Mouse (Mus musculus) CH12.LX (cell line): Measurements from ENCODE around the gene Tiam1. TPM values are rescaled to one million over a fixed set of nuclear protein-coding genes. Genes with fewer than 3 reads are reported as not detected.

Experiments used
- DNase-seq: peaks from one replicate; pipeline ENCODE4 v3.0.0-alpha.2; 2013; ENCODE audit errors: extremely low read depth
- H3K27ac ChIP-seq: 2 replicates; pipeline ENCODE4 v1.5.1; 2012; ENCODE audit warnings: low read depth, mild to moderate bottlenecking, control low read depth, moderate library complexity; ENCODE audit not compliant: insufficient read depth
- H3K27me3 ChIP-seq: replicated peaks from 2 replicates; pipeline ENCODE3; 2012; ENCODE audit warnings: inconsistent platforms
- H3K36me3 ChIP-seq, 2 experiments: replicated peaks in 1 of 2; 2 replicates each; pipeline versions ENCODE3 to v1.6.1; 2012; ENCODE audit warnings: inconsistent platforms in 1 of 2, low read length in 1 of 2, mild to moderate bottlenecking in 1 of 2, mixed read lengths in 1 of 2, moderate library complexity in 1 of 2; ENCODE audit not compliant: control insufficient read depth in 1 of 2, insufficient read depth in 1 of 2
- H3K4me1 ChIP-seq, 2 experiments: 2 replicates each; pipeline ENCODE4 v1.6.1; 2012; ENCODE audit warnings: inconsistent platforms in 1 of 2, moderate library complexity in 1 of 2; ENCODE audit not compliant: insufficient read depth in 2 of 2, control insufficient read depth in 1 of 2
- H3K4me2 ChIP-seq: 2 replicates; pipeline ENCODE4 v1.6.1; 2012; ENCODE audit warnings: low read depth, mild to moderate bottlenecking, control low read depth; ENCODE audit not compliant: poor library complexity, insufficient read depth, severe bottlenecking
- H3K4me3 ChIP-seq, 3 experiments: fragments of 150-350 bp in 1 of 3; sonication (generic) in 1 of 3; replicated peaks in 1 of 3; 2 replicates each; pipeline versions ENCODE3 to v1.5.1; 2011 to 2012; ENCODE audit warnings: low read depth in 2 of 3, low read length in 2 of 3, mild to moderate bottlenecking in 2 of 3, moderate library complexity in 2 of 3, control low read depth in 1 of 3, improper control_type of control experiment in 1 of 3, inconsistent platforms in 1 of 3, mixed read lengths in 1 of 3; ENCODE audit not compliant: poor library complexity in 1 of 3
- H3K79me2 ChIP-seq: replicated peaks from 2 replicates; pipeline ENCODE4 v1.6.1; 2012; ENCODE audit warnings: mild to moderate bottlenecking, moderate library complexity; ENCODE audit not compliant: control insufficient read depth, poor library complexity, insufficient read depth, severe bottlenecking; ENCODE audit errors: extremely low read depth
- H3K9ac ChIP-seq: 2 replicates; pipeline ENCODE4 v1.6.1; 2012; ENCODE audit warnings: low read depth, mild to moderate bottlenecking, control low read depth, moderate library complexity; ENCODE audit not compliant: insufficient read depth
- H3K9me3 ChIP-seq: replicated peaks from 2 replicates; pipeline ENCODE3; 2012; ENCODE audit warnings: low read length, inconsistent platforms, mixed read lengths
- CHD2 ChIP-seq: IDR thresholded peaks from 2 replicates; pipeline ENCODE4 v1.6.1; 2011; ENCODE audit warnings: low read length, improper control_type of control experiment
- E2F4 ChIP-seq: IDR thresholded peaks from 2 replicates; pipeline ENCODE4 v1.6.1; 2011; ENCODE audit warnings: low read depth, low read length, improper control_type of control experiment; ENCODE audit not compliant: insufficient replicate concordance
- ELF1 ChIP-seq: IDR thresholded peaks from 2 replicates; pipeline ENCODE4 v1.6.1; 2014; ENCODE audit warnings: low read depth, mild to moderate bottlenecking, inconsistent platforms, low read length, improper control_type of control experiment
- ETS1 ChIP-seq: conservative IDR thresholded peaks from 2 replicates; pipeline ENCODE4 v1.6.1; 2012; ENCODE audit warnings: low read depth, mild to moderate bottlenecking, inconsistent platforms, low read length, improper control_type of control experiment, moderate library complexity
- GABPA ChIP-seq: IDR thresholded peaks from 2 replicates; pipeline ENCODE4 v1.6.1; 2012; ENCODE audit warnings: low read depth, low read length, improper control_type of control experiment, inconsistent platforms; ENCODE audit not compliant: insufficient replicate concordance
- JUND ChIP-seq: conservative IDR thresholded peaks from 2 replicates; pipeline ENCODE4 v1.6.1; 2011; ENCODE audit warnings: low read depth, low read length, improper control_type of control experiment
- KAT2A ChIP-seq: IDR thresholded peaks from 2 replicates; pipeline ENCODE4 v1.6.1; 2012; ENCODE audit warnings: low read length, improper control_type of control experiment, inconsistent platforms; ENCODE audit not compliant: insufficient replicate concordance
- MAFK ChIP-seq: IDR thresholded peaks from 2 replicates; pipeline ENCODE4 v1.6.1; 2011; ENCODE audit warnings: low read length, improper control_type of control experiment; ENCODE audit not compliant: insufficient replicate concordance
- MAX ChIP-seq: IDR thresholded peaks from 2 replicates; pipeline ENCODE4 v1.6.1; 2011; ENCODE audit warnings: low read length, improper control_type of control experiment
- MAZ ChIP-seq: IDR thresholded peaks from 2 replicates; pipeline ENCODE4 v1.6.1; 2012; ENCODE audit warnings: low read depth, mild to moderate bottlenecking, inconsistent platforms, low read length, improper control_type of control experiment, moderate library complexity
- MEF2A ChIP-seq: IDR thresholded peaks from 2 replicates; pipeline ENCODE4 v1.6.1; 2014; ENCODE audit warnings: low read depth, mild to moderate bottlenecking, inconsistent platforms, low read length, improper control_type of control experiment, borderline replicate concordance
- MXI1 ChIP-seq: IDR thresholded peaks from 2 replicates; pipeline ENCODE4 v1.6.1; 2011; ENCODE audit warnings: mild to moderate bottlenecking, low read depth, low read length, improper control_type of control experiment
- MYC ChIP-seq: IDR thresholded peaks from 2 replicates; pipeline ENCODE4 v1.6.1; 2011; ENCODE audit warnings: low read depth, mild to moderate bottlenecking, improper control_type of control experiment, low read length
- NELFE ChIP-seq: IDR thresholded peaks from 2 replicates; pipeline ENCODE4 v1.6.1; 2011; ENCODE audit warnings: low read depth, low read length, improper control_type of control experiment
- NRF1 ChIP-seq: IDR thresholded peaks from 2 replicates; pipeline ENCODE4 v1.6.1; 2014; ENCODE audit warnings: low read depth, mild to moderate bottlenecking, inconsistent platforms, low read length, improper control_type of control experiment, moderate library complexity
- PAX5 ChIP-seq: IDR thresholded peaks from 2 replicates; pipeline ENCODE4 v1.6.1; 2012; ENCODE audit warnings: low read length, inconsistent platforms, mixed read lengths
- POLR2A ChIP-seq: IDR thresholded peaks from 2 replicates; pipeline ENCODE4 v1.6.1; 2011; ENCODE audit warnings: low read depth, mild to moderate bottlenecking, improper control_type of control experiment, low read length
- RAD21 ChIP-seq: IDR thresholded peaks from 2 replicates; pipeline ENCODE4 v1.6.1; 2011; ENCODE audit warnings: low read depth, mild to moderate bottlenecking, low read length, improper control_type of control experiment, moderate library complexity
- RCOR1 ChIP-seq: conservative IDR thresholded peaks from 2 replicates; pipeline ENCODE4 v1.6.1; 2012; ENCODE audit warnings: low read depth, mild to moderate bottlenecking, inconsistent platforms, low read length, improper control_type of control experiment
- SMC3 ChIP-seq: IDR thresholded peaks from 2 replicates; pipeline ENCODE4 v1.6.1; 2011; ENCODE audit warnings: low read depth, low read length, improper control_type of control experiment
- TBP ChIP-seq: conservative IDR thresholded peaks from 2 replicates; pipeline ENCODE4 v1.6.1; 2011; ENCODE audit warnings: low read depth, low read length, improper control_type of control experiment
- UBTF ChIP-seq: IDR thresholded peaks from 2 replicates; pipeline ENCODE4 v1.6.1; 2012; ENCODE audit warnings: low read depth, mild to moderate bottlenecking, inconsistent platforms, low read length, improper control_type of control experiment, moderate library complexity
- USF2 ChIP-seq: conservative IDR thresholded peaks from 2 replicates; pipeline ENCODE4 v1.6.1; 2011; ENCODE audit warnings: low read depth, low read length, improper control_type of control experiment
- ZMIZ1 ChIP-seq: IDR thresholded peaks from 2 replicates; pipeline ENCODE4 v1.6.1; 2012; ENCODE audit warnings: low read depth, mild to moderate bottlenecking, inconsistent platforms, low read length, improper control_type of control experiment
- ZNF384 ChIP-seq: IDR thresholded peaks from 2 replicates; pipeline ENCODE4 v1.6.1; 2012; ENCODE audit warnings: low read depth, low read length, improper control_type of control experiment, inconsistent platforms
- dilution Hi-C: fragments of 300-500 bp; cut with MboI; formaldehyde crosslinking; loops from 2 replicates; pipeline ENCODE4 v1.14.3; 2020; ENCODE audit warnings: low sequenced_read_pairs; ENCODE audit not compliant: extremely low pct_unique_long_range_greater_than_20kb, extremely low pct_ligation_motif_present
- in situ Hi-C: fragments of 300-500 bp; cut with MboI; formaldehyde crosslinking; loops from 3 replicates; pipeline ENCODE4 v1.14.3; 2019; ENCODE audit warnings: low sequenced_read_pairs, low pct_ligation_motif_present, low pct_unique_long_range_greater_than_20kb, mixed read lengths
- polyA plus RNA-seq: library from polyadenylated mRNA; unstranded; fragments of >175 nt; gene quantifications from 2 replicates; pipeline ENCODE4 v1.2.1, GENCODE M21; 2012; ENCODE audit warnings: low read depth; ENCODE audit not compliant: insufficient read length
- total RNA-seq, 2 experiments: library from RNA; depleted of rRNA; stranded (reverse); fragments of 300-350 nt in 1 of 2; fragments of >200 nt in 1 of 2; gene quantifications; 2 replicates each; pipeline ENCODE4 v1.2.3; 2012 to 2014

Gene Tiam1
- total and polyA plus RNA-seq, 3 experiments, result 0.03 to 0.40 (median 0.04) TPM

DNA sequence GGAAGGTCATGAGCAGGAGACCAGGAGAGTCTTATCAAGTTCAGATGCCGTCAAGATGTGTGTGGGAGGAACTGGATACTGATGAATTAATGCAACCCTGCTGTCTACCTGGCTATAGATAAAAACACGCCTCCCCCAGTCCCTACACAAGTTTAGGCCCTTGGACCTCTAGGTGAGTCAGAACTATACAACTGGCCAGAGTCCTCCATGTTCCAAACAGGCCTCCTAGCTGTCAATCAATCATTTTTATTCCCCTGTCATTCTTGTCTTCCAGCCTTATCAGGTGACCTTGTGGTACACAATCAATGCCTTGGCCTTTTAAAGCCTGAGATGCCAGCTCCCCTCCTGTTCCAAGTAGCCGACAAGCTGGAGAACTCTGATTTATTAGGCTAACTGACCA, 363.9 kb downstream of the Tiam1 start:
- dilution Hi-C loops, result no loop called here

DNA sequence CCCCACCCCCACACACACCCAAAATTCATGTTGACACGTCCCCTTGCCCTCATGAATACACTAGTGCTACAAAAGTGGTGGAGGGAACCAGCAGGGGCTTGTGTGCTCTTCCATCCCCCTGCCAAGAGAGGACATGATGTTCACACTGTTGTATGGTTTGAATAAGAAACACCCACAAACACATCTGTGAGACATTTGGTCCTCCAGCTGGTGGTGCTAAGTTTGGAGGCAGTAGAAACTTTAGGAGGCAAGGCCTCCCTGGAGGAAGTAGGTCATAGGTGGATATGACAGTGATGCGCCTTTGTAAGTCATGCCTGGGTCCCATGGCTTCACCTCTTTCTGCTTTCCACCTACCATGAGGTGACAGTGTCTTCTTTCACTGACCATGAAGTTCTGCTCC, 366.1 kb downstream of the Tiam1 start:
- no peaks in the 10 kb centered on the region for H3K79me2 ChIP-seq
- dilution Hi-C loops (no loop called here), in situ Hi-C loops (loop anchor here (10.0 kb wide), 1 partner anchor 407 kb away; no protein-coding TSS in a partner anchor)
- H3K4me1 ChIP-seq, result peaks cover 0 to 4% of the 10 kb centered on the region in 2 experiments; a peak in 2 of 4 replicates
- no peak overlapping the region for H3K27ac ChIP-seq
- no peak for DNase-seq
- H3K4me3 ChIP-seq, result no peak overlapping the region
- peaks cover 2% of the 10 kb centered on the region for H3K27me3 ChIP-seq
- peaks cover 53% of the 10 kb centered on the region for H3K9me3 ChIP-seq
- TF ChIP-seq PAX5, result no peak
- TF ChIP-seq ZMIZ1, result no peak
- TF ChIP-seq TBP, result no peak
- no peak for TF ChIP-seq MAFK
- no peak for TF ChIP-seq KAT2A
- no peak for TF ChIP-seq POLR2A
- no peak for TF ChIP-seq RAD21
- TF ChIP-seq NELFE, result no peak
- no peak for TF ChIP-seq MXI1
- no peak for TF ChIP-seq ETS1
- TF ChIP-seq ZNF384, result no peak
- no peak for TF ChIP-seq UBTF
- no peak for TF ChIP-seq MAX
- TF ChIP-seq ELF1, result no peak
- no peak for TF ChIP-seq MEF2A
- no peak for TF ChIP-seq GABPA
- no peak for TF ChIP-seq NRF1
- no peak for TF ChIP-seq JUND
- TF ChIP-seq SMC3, result no peak
- H3K4me2 ChIP-seq, result no peak overlapping the region
- no peaks in the 10 kb centered on the region for H3K36me3 ChIP-seq
- H3K9ac ChIP-seq, result no peak overlapping the region

More for the DNA sequence above, 363.9 kb downstream of the Tiam1 start:
- Histone ChIP-seq H3K79me2 (no peaks in the 10 kb centered on the region), H3K9ac (no peak overlapping the region), H3K4me2 (no peak overlapping the region), H3K4me3 (no peak overlapping the region), H3K4me1 (no peaks in the 10 kb centered on the region), H3K27ac (no peak overlapping the region), H3K27me3 (peaks cover 2% of the 10 kb centered on the region), H3K9me3 (peaks cover 52% of the 10 kb centered on the region), H3K36me3 (no peaks in the 10 kb centered on the region)
- no peak for TF ChIP-seq USF2
- TF ChIP-seq NRF1, result no peak
- TF ChIP-seq E2F4, result no peak
- TF ChIP-seq MYC, result no peak
- TF ChIP-seq UBTF, result no peak
- TF ChIP-seq CHD2, result no peak
- TF ChIP-seq MAZ, result no peak
- TF ChIP-seq RCOR1, result no peak
- TF ChIP-seq ZNF384, result no peak
- no peak for TF ChIP-seq SMC3
- in situ Hi-C loops, result loop anchor here (10.0 kb wide), 1 partner anchor 405 kb away; no protein-coding TSS in a partner anchor
- DNase-seq, result no peak
